Mouse (Mus musculus) kidney, postnatal 36 days (tissue): Measurements from ENCODE around the gene Fibin.

Experiments used
- DNase-seq, 2 experiments: peaks; one replicate each; pipeline ENCODE4 v3.0.0; 2021 to 2022; ENCODE audit warnings: mixed read lengths in 2 of 2

Fibin gene

GRCm38 (mm10) chr2:110313305-110313824, 49.6 kb downstream of the Fibin start:
- DNase-seq: no peak
